Mouse (Mus musculus) CH12.LX (cell line): ENCODE results near the gene Prkca. TPM values are rescaled to one million over a fixed set of nuclear protein-coding genes. Genes with fewer than 3 reads are reported as not detected.

Source experiments
- DNase-seq: peaks from one replicate; pipeline ENCODE4 v3.0.0-alpha.2; 2013; ENCODE audit errors: extremely low read depth
- H3K27ac ChIP-seq: 2 replicates; pipeline ENCODE4 v1.5.1; 2012; ENCODE audit warnings: low read depth, mild to moderate bottlenecking, control low read depth, moderate library complexity; ENCODE audit not compliant: insufficient read depth
- H3K27me3 ChIP-seq: replicated peaks from 2 replicates; pipeline ENCODE3; 2012; ENCODE audit warnings: inconsistent platforms
- H3K36me3 ChIP-seq, 2 experiments: replicated peaks in 1 of 2; 2 replicates each; pipeline versions ENCODE3 to v1.6.1; 2012; ENCODE audit warnings: inconsistent platforms in 1 of 2, low read length in 1 of 2, mild to moderate bottlenecking in 1 of 2, mixed read lengths in 1 of 2, moderate library complexity in 1 of 2; ENCODE audit not compliant: control insufficient read depth in 1 of 2, insufficient read depth in 1 of 2
- H3K4me1 ChIP-seq, 2 experiments: 2 replicates each; pipeline ENCODE4 v1.6.1; 2012; ENCODE audit warnings: inconsistent platforms in 1 of 2, moderate library complexity in 1 of 2; ENCODE audit not compliant: insufficient read depth in 2 of 2, control insufficient read depth in 1 of 2
- H3K4me2 ChIP-seq: 2 replicates; pipeline ENCODE4 v1.6.1; 2012; ENCODE audit warnings: low read depth, mild to moderate bottlenecking, control low read depth; ENCODE audit not compliant: poor library complexity, insufficient read depth, severe bottlenecking
- H3K4me3 ChIP-seq, 3 experiments: fragments of 150-350 bp in 1 of 3; sonication (generic) in 1 of 3; replicated peaks in 1 of 3; 2 replicates each; pipeline versions ENCODE3 to v1.5.1; 2011 to 2012; ENCODE audit warnings: low read depth in 2 of 3, low read length in 2 of 3, mild to moderate bottlenecking in 2 of 3, moderate library complexity in 2 of 3, control low read depth in 1 of 3, improper control_type of control experiment in 1 of 3, inconsistent platforms in 1 of 3, mixed read lengths in 1 of 3; ENCODE audit not compliant: poor library complexity in 1 of 3
- H3K79me2 ChIP-seq: replicated peaks from 2 replicates; pipeline ENCODE4 v1.6.1; 2012; ENCODE audit warnings: mild to moderate bottlenecking, moderate library complexity; ENCODE audit not compliant: control insufficient read depth, poor library complexity, insufficient read depth, severe bottlenecking; ENCODE audit errors: extremely low read depth
- H3K9ac ChIP-seq: 2 replicates; pipeline ENCODE4 v1.6.1; 2012; ENCODE audit warnings: low read depth, mild to moderate bottlenecking, control low read depth, moderate library complexity; ENCODE audit not compliant: insufficient read depth
- H3K9me3 ChIP-seq: replicated peaks from 2 replicates; pipeline ENCODE3; 2012; ENCODE audit warnings: low read length, inconsistent platforms, mixed read lengths
- CHD2 ChIP-seq: IDR thresholded peaks from 2 replicates; pipeline ENCODE4 v1.6.1; 2011; ENCODE audit warnings: low read length, improper control_type of control experiment
- CTCF ChIP-seq, 2 experiments: IDR thresholded peaks in 1 of 2; conservative IDR thresholded peaks in 1 of 2; 2 replicates each; pipeline ENCODE4 v1.5.1; 2011 to 2012; ENCODE audit warnings: low read depth in 2 of 2, low read length in 2 of 2, improper control_type of control experiment in 1 of 2, inconsistent platforms in 1 of 2, mild to moderate bottlenecking in 1 of 2, moderate library complexity in 1 of 2
- ETS1 ChIP-seq: conservative IDR thresholded peaks from 2 replicates; pipeline ENCODE4 v1.6.1; 2012; ENCODE audit warnings: low read depth, mild to moderate bottlenecking, inconsistent platforms, low read length, improper control_type of control experiment, moderate library complexity
- GABPA ChIP-seq: IDR thresholded peaks from 2 replicates; pipeline ENCODE4 v1.6.1; 2012; ENCODE audit warnings: low read depth, low read length, improper control_type of control experiment, inconsistent platforms; ENCODE audit not compliant: insufficient replicate concordance
- IRF4 ChIP-seq: IDR thresholded peaks from 2 replicates; pipeline ENCODE4 v1.6.1; 2014; ENCODE audit warnings: low read depth, mild to moderate bottlenecking, inconsistent platforms, low read length, improper control_type of control experiment
- KAT2A ChIP-seq: IDR thresholded peaks from 2 replicates; pipeline ENCODE4 v1.6.1; 2012; ENCODE audit warnings: low read length, improper control_type of control experiment, inconsistent platforms; ENCODE audit not compliant: insufficient replicate concordance
- MXI1 ChIP-seq: IDR thresholded peaks from 2 replicates; pipeline ENCODE4 v1.6.1; 2011; ENCODE audit warnings: mild to moderate bottlenecking, low read depth, low read length, improper control_type of control experiment
- NRF1 ChIP-seq: IDR thresholded peaks from 2 replicates; pipeline ENCODE4 v1.6.1; 2014; ENCODE audit warnings: low read depth, mild to moderate bottlenecking, inconsistent platforms, low read length, improper control_type of control experiment, moderate library complexity
- PAX5 ChIP-seq: IDR thresholded peaks from 2 replicates; pipeline ENCODE4 v1.6.1; 2012; ENCODE audit warnings: low read length, inconsistent platforms, mixed read lengths
- POLR2AphosphoS2 ChIP-seq: IDR thresholded peaks from 2 replicates; pipeline ENCODE4 v1.6.1; 2011; ENCODE audit warnings: low read depth, low read length, improper control_type of control experiment
- RAD21 ChIP-seq: IDR thresholded peaks from 2 replicates; pipeline ENCODE4 v1.6.1; 2011; ENCODE audit warnings: low read depth, mild to moderate bottlenecking, low read length, improper control_type of control experiment, moderate library complexity
- RCOR1 ChIP-seq: conservative IDR thresholded peaks from 2 replicates; pipeline ENCODE4 v1.6.1; 2012; ENCODE audit warnings: low read depth, mild to moderate bottlenecking, inconsistent platforms, low read length, improper control_type of control experiment
- SIN3A ChIP-seq: IDR thresholded peaks from 2 replicates; pipeline ENCODE4 v1.6.1; 2012; ENCODE audit warnings: low read length, improper control_type of control experiment, inconsistent platforms
- SMC3 ChIP-seq: IDR thresholded peaks from 2 replicates; pipeline ENCODE4 v1.6.1; 2011; ENCODE audit warnings: low read depth, low read length, improper control_type of control experiment
- TBP ChIP-seq: conservative IDR thresholded peaks from 2 replicates; pipeline ENCODE4 v1.6.1; 2011; ENCODE audit warnings: low read depth, low read length, improper control_type of control experiment
- ZC3H11A ChIP-seq: IDR thresholded peaks from 2 replicates; pipeline ENCODE4 v1.6.1; 2012; ENCODE audit warnings: low read depth, mild to moderate bottlenecking, inconsistent platforms, low read length, improper control_type of control experiment
- ZMIZ1 ChIP-seq: IDR thresholded peaks from 2 replicates; pipeline ENCODE4 v1.6.1; 2012; ENCODE audit warnings: low read depth, mild to moderate bottlenecking, inconsistent platforms, low read length, improper control_type of control experiment
- dilution Hi-C: fragments of 300-500 bp; cut with MboI; formaldehyde crosslinking; loops from 2 replicates; pipeline ENCODE4 v1.14.3; 2020; ENCODE audit warnings: low sequenced_read_pairs; ENCODE audit not compliant: extremely low pct_unique_long_range_greater_than_20kb, extremely low pct_ligation_motif_present
- in situ Hi-C: fragments of 300-500 bp; cut with MboI; formaldehyde crosslinking; loops from 3 replicates; pipeline ENCODE4 v1.14.3; 2019; ENCODE audit warnings: low sequenced_read_pairs, low pct_ligation_motif_present, low pct_unique_long_range_greater_than_20kb, mixed read lengths
- polyA plus RNA-seq: library from polyadenylated mRNA; unstranded; fragments of >175 nt; gene quantifications from 2 replicates; pipeline ENCODE4 v1.2.1, GENCODE M21; 2012; ENCODE audit warnings: low read depth; ENCODE audit not compliant: insufficient read length
- total RNA-seq, 2 experiments: library from RNA; depleted of rRNA; stranded (reverse); fragments of 300-350 nt in 1 of 2; fragments of >200 nt in 1 of 2; gene quantifications; 2 replicates each; pipeline ENCODE4 v1.2.3; 2012 to 2014

Gene Prkca
- total and polyA plus RNA-seq, 3 experiments = 40.0 to 107 (median 43.7) TPM

DNA sequence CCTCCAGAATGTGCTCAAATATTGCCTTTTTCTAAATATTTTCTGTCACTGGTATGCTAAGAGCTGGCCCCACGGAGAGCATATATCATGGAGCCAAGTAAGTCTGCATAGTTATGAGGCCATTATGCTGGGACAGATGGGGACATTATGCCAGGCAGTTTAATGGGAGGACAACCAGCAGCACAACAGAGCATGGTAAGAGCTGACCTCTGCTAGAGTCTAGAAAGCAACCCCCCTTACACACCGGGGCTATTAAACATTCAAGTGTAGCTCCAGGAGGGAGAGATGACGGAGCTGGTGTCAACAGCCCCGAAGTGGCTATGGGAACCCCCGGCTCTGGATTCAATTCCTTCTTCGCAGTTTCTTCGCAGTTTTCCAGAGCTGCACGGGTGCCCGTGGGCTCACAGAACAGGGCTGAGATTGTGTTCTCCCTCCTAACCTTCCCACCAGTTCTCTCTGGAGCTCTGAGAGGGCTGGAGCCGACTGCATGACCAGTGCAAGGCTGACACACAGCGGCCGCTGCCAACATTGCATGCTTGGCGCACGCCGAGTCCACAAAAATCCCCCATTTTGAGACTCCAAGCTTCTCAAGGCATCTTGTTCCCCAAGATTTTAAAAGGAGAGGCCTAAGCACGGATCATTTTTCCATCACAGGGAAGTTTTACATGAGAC is 361.4 kb downstream of the Prkca start:
- Histone ChIP-seq H3K4me3 (no peak overlapping the region), H3K79me2 (no peaks in the 10 kb centered on the region), H3K4me2 (no peak overlapping the region), H3K9me3 (no peaks in the 10 kb centered on the region), H3K27ac (no peak overlapping the region), H3K4me1 (peaks cover 15 to 42% of the 10 kb centered on the region in 2 experiments), H3K27me3 (no peaks in the 10 kb centered on the region), H3K9ac (no peak overlapping the region), H3K36me3 (peaks cover 40 to 90% of the 10 kb centered on the region in 2 experiments)
- in situ Hi-C loops (loop anchor here (25.0 kb wide), 1 partner anchor 345 kb away; no protein-coding TSS in a partner anchor), dilution Hi-C loops (no loop called here)
- no peak for DNase-seq
- TF ChIP-seq KAT2A (no peak), CTCF (conservative IDR thresholded peaks at IDR 0.05 in 1 of 2, IDR thresholded peaks at IDR 0.05 in 1 of 2; ENCODE audit: low read depth in 2 of 2, low read length in 2 of 2) (peak in 1 of 2 experiments; percentile 38; a peak in 2 of 4 replicates), RAD21 (peak; percentile 19), NRF1 (no peak)

DNA sequence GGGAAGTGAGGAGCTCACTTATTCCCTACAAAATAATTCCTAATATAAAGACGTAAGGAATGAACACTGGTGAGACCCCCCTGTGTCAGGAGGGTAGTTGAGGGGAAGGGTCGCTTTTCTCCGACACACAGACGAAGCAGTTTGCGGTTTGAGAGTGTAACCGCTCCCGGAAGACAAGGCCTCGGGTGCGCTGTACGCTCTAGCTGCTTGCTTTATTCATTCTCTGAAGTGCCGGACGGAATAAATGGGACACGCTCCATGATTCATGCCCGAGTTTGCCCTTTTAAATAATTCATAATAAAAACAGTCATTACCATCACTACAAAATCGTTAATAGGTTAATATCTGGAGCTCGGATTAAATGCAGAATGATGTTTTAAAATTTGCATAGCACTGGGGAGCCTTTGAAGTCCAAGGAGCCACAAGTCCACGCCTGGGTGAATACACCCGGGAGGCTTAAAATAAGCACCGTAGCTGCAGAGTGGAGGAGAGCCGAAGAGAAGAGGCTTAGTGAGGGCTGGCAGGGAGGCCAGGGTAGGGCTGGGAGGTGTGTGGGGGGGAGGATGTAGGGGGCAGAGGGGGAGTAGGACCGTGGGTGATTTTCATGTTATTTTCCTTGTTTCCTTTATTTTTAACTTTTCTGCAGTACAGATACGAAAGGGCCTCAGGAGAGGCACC is 364.1 kb downstream of the Prkca start:
- Histone ChIP-seq H3K27me3 (no peaks in the 10 kb centered on the region), H3K27ac (no peak overlapping the region), H3K4me3 (no peak overlapping the region), H3K9me3 (no peaks in the 10 kb centered on the region), H3K4me2 (no peak overlapping the region), H3K36me3 (peaks cover 60 to 97% of the 10 kb centered on the region in 2 experiments), H3K9ac (no peak overlapping the region), H3K79me2 (no peaks in the 10 kb centered on the region), H3K4me1 (peaks cover 0 to 18% of the 10 kb centered on the region in 2 experiments; a peak in 3 of 4 replicates)
- DNase-seq = peak; percentile 31
- TF ChIP-seq GABPA (no peak), ZC3H11A (no peak), ETS1 (no peak), TBP (no peak), NRF1 (no peak), SIN3A (no peak), CHD2 (no peak)
- in situ Hi-C loops = loop anchor here (25.0 kb wide), 1 partner anchor 342 kb away; no protein-coding TSS in a partner anchor
- dilution Hi-C loops = no loop called here

DNA sequence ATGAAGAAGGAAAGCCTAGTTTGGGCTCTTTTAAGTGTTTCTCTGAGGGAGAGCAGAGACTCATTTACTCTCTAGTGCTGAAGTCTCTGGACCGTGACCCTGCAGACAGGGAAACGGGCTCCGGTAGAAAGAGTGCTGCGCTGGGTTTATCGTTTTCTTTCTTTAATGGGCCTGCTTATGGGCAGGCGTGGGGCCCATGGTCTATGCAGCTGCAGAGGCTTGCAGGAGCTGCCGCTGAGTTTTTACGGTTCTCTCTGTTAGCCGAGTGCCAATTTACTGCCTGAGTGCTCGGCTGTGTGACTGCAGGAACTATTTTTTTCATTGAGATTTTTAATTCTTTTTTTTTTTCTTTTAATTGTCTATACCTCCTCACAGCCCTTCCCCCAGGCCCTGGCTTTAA is 373.8 kb downstream of the Prkca start:
- H3K9me3 ChIP-seq = no peaks in the 10 kb centered on the region
- DNase-seq = no peak
- no peak overlapping the region for H3K27ac ChIP-seq
- H3K79me2 ChIP-seq = no peaks in the 10 kb centered on the region
- H3K4me3 ChIP-seq = no peak overlapping the region
- H3K9ac ChIP-seq = no peak overlapping the region
- in situ Hi-C loops (no loop called here), dilution Hi-C loops (no loop called here)
- peaks cover 0 to 9% of the 10 kb centered on the region in 2 experiments; a peak in 1 of 4 replicates for H3K4me1 ChIP-seq
- TF ChIP-seq MXI1 = no peak
- no peak for TF ChIP-seq IRF4
- TF ChIP-seq SMC3 = no peak
- no peak for TF ChIP-seq PAX5
- no peak for TF ChIP-seq TBP
- no peak for TF ChIP-seq POLR2AphosphoS2
- TF ChIP-seq ZMIZ1 = no peak
- no peak for TF ChIP-seq RCOR1
- no peak for TF ChIP-seq CTCF (conservative IDR thresholded peaks at IDR 0.05 in 1 of 2, IDR thresholded peaks at IDR 0.05 in 1 of 2; ENCODE audit: low read depth in 2 of 2, low read length in 2 of 2)
- H3K36me3 ChIP-seq = peaks cover 48 to 97% of the 10 kb centered on the region in 2 experiments
- H3K27me3 ChIP-seq = no peaks in the 10 kb centered on the region
- H3K4me2 ChIP-seq = no peak overlapping the region
